Mouse (Mus musculus): ENCODE measurements around the gene B3galt1. TPM values are rescaled to one million over a fixed set of nuclear protein-coding genes. Genes with fewer than 3 reads are reported as not detected.
A peak's percentile ranks its signal among the peaks of the same experiment; 100 is the strongest.

B3galt1 gene
- polyA plus RNA-seq, 1 experiment from 2014 or later = 34.1 TPM

Small RNAs within 50 kb of the gene (microRNA-seq; reads per million reads assigned to microRNA genes)
- gene Mir6335 (not detected), gene Mir7224 (6.2 reads per million, percentile 18 among the genes with 10 or more reads in this experiment)

Other genes starting within 250 kb of the B3galt1 start
- not detected in 2 replicates for gene Gm21830, start 152.1 kb upstream of the B3galt1 start, polyA plus RNA-seq (2015; fragmentation: Nextera tagmentation; extraction: Ambion mirVana)
- not detected in 2 replicates for gene Gm26727, start 132.7 kb upstream of the B3galt1 start, polyA plus RNA-seq (2015; fragmentation: Nextera tagmentation; extraction: Ambion mirVana)
- not detected in 2 replicates for gene Xirp2, start 119.9 kb upstream of the B3galt1 start, polyA plus RNA-seq (2015; fragmentation: Nextera tagmentation; extraction: Ambion mirVana)

Data from forebrain, embryonic 13.5 days (tissue).